Mouse (Mus musculus): ENCODE results near the gene Zmat5. TPM values are rescaled to one million over a fixed set of nuclear protein-coding genes. Genes with fewer than 3 reads are reported as not detected.
A peak's percentile ranks its signal among the peaks of the same experiment; 100 is the strongest.
"Not testable (repeated sequence)": the region's sequence is repeated elsewhere in the genome, so short reads cannot be mapped to it uniquely, and the experiment has no call there.

Zmat5 gene
- total RNA-seq, 2 experiments from 2014 or later, result 16.0 to 16.3 TPM

DNA sequence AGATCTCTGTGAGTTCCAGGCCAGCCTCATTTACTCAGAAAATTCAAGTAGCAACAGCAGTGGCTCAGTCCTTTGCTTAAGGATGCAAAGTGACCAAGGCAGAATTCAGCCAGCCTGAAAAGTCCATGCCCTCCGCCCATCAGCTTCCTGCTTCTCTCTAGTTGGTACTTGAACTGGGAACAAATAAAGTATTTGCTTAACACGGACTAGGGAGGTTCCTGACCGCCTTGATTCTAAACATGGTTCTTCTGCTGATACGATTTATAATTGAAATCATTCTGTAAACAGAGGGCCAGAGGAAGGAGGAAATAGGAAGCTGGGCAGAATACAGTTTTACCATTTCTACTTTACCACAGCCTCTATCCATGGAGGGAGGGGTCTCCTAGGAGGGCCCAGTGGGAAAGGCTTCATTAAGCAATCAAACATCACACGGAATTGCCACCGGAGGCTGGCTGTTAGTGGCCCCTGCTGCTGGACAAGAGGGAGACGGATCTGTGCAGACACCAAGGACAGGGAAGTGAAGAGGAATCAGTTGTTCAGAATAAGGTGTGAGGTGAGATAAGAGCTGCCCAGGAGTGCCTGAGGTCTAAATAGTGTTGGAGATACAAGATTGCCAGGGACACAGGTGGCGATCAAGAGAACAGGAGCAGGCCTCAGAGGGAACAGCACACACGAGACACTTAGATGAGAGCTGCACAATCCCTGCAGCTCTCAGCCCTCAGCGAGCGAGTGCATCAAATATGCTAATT, 15.7 kb upstream of the Zmat5 start:
- no peak for DNase-seq

DNA sequence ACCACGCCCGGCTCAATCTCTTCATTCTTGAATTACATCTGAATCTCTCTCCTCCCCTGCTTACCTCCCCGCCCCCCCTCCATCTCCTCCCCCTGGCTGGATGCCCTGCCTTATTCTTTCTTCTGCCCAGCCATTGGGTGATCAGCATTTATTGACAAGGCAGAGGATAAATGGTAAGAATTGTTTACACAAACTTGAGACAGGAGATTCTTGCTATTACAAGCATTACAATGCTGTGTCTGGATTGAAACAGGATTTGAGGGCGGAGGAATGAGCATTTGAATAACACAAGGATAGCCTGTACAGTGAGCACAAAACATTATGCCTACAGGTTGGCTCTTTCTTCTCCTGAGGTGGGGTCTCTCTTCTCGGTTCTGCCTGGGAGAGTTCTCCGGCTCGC, 14.1 kb upstream of the Zmat5 start:
- no peak for DNase-seq

DNA sequence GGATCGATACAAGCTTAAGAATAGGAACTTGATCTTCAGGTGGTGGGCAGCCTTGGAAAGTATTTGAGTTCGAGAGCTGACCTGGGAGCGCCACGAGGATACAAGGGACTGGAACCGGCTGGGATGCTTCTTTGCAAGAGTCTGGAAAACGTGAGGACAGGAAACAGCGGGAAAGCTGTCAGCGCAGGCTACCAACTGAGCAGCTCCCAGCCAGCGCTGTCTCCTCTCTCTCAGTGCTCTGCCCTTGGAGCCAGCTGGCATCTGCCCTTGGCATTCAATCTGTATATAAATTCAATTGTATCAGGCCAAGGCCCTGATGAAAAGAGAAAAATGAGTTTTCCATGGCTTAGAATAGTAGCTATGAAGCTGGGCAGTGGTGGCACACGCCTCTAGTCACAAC, 13.3 kb upstream of the Zmat5 start:
- no peak for DNase-seq

DNA sequence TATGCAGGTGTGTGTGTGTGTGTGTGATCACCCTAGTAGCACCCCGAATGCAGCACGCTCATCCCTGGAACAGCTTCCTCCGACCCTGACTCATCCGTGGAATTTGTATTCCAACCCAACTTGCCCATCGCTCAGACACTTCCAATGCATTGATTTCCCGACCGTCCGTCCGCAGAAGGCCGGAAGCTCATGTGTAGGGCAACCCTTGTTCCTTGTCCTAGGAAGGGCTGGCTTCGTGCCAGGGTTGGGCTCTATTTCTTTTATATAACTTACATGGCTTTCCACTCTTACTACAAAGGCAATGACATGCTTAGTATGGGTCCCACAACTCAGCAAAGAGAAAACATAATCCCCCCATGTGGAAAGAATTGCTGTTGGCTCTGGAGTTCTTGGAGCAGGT, 12.3 kb upstream of the Zmat5 start:
- DNase-seq, result no peak

DNA sequence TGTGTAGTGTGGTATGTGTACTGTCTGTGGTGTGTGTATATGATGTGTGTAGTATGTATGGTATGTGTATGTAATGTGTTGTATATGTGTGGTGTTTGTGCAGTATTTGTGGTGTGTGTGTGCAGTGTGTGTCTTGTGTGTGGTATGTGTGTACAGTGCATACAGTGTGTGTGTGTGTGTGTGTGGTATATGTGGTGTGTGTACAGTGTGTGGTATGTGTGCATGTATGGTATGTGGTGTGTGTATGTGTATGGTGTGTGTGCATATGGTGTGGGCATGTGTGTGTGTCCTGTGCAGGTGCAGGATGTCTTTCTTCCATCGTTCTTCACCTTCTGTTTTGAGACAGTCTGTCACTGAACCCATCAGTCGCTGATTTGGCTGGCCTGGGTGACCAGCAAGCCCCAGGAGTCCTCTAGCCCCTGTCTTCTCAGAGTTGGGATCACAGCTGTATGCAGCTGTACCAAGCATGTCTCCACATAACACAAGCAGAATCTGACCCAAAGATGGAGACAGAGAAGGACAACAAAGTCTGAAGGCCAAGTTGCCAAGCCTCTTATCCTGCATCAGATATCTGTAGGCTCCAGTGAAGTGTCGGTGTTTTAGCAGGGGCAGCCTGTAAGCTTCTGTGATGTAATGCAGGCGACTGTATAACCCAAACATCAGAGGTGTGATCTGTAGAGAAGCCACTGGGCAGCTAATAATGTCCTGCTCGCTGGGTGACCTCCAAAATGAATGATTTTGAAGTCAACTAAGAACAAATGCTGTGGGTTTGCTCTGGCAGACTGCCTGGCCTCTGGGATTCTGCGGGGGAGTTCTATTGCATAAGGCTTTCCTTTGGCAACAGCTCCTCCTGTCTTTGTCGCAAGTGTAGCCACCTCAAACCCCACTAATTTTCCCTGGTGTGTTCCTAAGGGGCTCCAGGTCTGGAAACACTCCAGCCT, 7.2 kb upstream of the Zmat5 start:
- DNase-seq, result peak; percentile 62

DNA sequence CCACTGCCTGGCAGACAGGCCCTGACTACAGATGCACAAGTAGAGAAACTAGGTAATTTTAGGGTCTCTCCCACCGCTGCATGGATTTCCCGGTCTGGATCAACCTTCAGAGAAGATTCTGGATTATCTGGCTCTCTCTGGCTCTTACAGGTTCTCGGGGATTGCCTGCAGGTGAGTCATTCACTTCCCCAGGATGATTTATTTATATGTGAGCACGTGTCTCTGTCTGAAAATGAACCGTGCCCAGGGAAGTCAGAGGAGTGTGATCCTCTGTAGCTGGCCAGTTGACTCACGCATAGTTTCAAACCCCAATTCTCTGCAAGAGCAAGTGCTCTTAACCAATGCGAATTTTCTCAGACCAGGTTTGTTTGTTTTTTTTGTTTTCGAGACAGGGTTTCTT, 3.8 kb upstream of the Zmat5 start:
- no peak for DNase-seq

DNA sequence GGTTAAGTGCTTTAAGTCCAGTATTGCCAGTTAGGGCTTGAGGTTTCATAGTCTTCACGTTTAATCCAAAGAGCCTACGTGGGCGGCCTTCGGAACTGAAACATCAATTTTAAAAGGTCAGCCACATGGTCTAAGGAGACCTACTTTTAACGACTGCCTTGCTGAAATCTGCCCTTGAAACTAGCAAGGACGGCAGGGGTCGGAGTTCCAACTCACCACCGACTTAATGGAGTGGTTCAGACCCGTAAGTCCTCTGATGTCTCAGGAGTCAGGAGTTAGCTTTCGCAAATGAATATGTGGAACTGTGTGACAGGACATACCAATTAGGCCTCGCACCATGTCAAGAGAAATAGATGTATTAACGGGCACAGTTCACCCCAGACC, 798 bp upstream of the Zmat5 start:
- no peak for DNase-seq

DNA sequence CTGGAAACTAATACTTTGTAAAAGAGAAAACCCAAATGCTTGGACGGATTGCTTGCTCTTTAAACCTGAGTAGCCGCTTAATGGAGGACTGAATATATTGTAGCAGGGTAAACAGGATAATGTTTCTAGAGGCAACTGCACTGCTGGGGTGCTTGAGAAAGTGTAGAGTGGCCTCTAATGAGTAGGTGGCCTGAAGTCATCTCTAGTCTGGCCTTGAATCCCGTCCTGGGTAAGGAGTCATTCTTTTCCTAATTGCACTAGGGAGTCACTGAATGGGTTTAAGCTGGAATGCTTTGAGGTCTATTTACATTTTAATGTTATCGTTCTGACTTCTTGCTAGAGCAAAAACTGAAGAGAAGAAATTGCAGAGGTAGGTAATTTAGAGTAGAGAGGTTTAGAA, 700 bp downstream of the Zmat5 start:
- no peak for DNase-seq

DNA sequence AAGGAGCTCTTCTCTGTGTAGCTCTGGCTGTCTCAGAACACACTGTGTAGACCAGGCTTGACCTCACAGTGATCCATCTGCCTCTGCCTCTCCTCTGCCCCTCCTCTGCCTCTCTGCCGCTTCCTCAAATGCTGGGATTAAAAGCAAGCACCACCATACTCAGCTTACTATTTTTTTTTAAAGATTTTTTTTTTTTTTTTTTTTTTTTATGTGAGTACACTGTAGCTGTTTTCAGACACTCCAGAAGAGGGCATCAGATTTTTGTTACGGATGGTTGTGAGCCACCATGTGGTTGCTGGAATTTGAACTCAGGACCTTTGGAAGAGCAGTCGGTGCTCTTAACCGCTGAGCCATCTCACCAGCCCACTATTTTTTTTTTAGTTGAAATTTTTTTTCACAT, 5.7 kb downstream of the Zmat5 start:
- not testable (repeated sequence) for DNase-seq

DNA sequence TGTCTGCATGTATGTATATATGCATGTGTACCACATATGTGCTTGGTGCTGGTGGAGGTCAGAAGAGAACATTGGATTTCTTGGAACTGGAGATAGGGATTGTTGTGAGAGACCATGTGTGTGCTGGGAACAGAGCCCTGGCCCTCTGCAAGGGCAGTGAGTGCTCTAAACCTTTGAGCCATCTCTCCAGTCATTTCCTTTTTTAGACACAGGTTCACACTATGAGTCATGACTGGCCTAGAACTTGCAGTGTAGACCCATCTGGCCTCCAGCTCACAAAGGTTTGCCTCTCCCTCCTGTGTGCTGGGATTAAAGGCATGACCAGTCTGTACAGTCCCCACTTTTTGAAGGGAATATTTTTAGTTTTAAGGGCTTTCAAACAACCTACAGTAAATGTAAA, 8.3 kb downstream of the Zmat5 start:
- no peak for DNase-seq

DNA sequence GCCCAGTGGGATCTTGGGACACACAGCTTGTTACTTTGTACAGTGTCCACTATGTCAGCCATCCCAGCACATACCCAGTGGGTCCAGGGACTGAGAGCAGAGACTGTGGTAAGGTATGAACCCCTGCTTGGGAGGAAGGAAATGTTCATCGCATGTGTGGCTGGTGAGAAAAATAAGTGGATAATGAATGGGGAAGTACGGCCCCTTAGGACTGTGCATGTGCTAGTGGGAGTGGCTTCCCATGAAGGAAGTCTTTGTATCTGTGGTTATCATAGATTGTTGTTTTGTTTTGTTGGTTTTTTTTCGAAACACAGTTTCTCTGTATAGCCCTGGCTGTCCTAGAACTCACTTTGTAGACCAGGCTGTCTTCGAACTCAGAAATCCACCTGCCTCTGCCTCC, 10.2 kb downstream of the Zmat5 start:
- no peak for DNase-seq

DNA sequence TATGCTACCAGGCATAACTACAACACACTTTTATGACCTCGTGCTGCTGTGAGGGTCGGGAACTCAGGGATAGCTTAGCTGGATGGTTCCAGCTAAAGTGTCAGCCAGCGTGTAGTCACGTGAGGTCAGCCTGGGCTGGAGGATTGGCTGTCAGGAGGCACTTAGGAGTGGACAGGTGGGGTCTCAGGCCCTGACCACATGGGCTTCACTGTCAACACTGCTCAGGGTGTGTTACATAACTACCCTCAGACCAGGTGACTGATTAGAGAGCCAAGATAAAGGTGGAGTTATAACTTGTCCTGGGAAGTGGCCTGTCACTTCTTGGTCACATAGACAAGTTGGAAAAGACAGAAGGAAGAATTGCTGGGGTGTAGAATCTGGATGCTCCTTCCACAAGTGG, 11.1 kb downstream of the Zmat5 start:
- no peak for DNase-seq

DNA sequence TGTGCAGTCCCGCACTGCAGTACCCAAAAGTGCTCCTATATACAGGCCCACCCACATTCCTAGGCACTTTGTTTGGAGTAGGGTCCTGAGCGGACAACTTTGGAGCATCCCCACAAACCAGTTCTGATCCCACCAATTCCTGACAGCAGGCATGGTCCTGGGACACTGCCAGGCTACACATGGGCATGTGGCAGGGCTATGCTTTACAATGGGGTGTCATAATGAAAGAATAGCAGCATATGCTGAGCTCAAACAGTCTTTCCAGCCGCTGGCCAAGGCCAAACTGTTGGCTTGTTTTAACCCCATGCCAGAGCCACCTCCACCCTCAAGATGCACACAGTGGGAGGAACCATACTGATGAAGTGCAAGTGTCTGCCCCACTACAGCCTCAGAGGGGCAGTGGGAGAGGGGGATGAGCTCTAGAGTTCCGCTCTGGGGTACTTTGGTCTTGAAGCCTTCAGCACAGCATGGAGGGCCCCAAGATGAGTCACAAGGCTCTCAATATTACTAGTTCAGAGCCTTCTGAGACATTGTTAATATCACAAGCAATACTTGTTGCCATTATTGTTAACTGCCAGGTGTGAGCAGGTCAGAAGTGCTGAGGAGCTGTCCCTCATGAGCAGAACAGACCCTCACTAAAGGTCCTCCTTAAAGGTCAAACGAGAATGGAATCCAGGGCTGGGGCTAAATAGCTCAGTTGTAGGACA, 12.2 kb downstream of the Zmat5 start:
- DNase-seq, result no peak

DNA sequence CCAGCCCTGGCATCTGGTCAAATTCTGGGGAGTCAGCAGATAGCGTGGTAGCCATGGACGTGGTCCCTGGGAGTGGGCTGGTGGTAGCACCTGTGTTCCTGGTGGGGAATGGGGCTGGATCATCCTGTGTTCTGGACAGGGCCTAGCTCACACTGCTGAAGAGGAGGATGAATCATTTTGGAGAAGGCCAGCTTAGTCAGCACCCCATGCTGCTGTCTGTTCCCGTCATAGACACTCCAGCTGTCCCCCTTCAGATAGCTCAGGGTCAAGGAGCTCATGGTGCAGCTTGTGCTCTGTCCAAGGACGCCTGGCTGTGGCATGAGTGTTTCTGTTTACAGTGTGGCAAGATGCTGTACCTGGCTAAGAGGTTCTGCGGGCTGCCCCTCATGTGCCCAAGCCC, 14.1 kb downstream of the Zmat5 start:
- DNase-seq, result no peak

DNA sequence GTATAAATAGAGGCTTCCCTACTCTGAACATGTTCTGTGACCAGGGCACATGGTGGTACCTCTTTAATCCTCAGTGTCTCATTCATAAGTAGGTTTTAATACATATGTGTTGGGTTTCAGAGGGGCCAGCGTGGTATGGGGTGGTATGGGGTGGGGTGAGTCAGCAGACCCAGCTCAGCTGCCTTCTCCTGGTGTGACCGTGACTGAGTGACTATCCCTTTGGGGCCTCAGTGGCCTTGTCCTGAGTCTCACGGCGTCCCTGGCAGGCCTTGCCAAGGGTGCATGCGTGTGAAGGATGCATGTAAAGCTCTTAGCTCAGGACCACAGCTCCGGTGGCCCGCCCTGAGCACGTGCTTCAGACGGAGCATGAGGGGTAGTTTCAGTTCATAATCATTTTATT, 15.5 kb downstream of the Zmat5 start:
- DNase-seq, result no peak

DNA sequence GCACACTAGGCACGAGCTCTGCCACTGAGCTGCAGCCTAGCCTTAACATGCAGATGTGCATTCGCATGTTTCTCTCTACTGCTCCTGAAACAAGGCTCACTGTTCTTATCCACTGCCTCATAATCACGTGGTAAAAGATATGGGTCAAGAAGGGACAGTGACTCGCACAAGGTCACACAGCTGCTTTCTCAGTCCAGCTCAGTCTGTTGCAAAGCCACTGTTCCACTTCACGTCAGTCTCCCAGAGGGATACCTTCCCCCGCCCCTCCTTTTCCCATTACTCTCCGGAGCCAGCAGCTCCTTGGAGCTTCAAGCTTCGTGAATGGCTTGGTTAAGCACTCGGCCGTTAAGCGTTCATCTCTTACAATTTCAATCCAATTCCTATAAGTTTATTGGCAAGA, 15.9 kb downstream of the Zmat5 start:
- DNase-seq, result no peak

DNA sequence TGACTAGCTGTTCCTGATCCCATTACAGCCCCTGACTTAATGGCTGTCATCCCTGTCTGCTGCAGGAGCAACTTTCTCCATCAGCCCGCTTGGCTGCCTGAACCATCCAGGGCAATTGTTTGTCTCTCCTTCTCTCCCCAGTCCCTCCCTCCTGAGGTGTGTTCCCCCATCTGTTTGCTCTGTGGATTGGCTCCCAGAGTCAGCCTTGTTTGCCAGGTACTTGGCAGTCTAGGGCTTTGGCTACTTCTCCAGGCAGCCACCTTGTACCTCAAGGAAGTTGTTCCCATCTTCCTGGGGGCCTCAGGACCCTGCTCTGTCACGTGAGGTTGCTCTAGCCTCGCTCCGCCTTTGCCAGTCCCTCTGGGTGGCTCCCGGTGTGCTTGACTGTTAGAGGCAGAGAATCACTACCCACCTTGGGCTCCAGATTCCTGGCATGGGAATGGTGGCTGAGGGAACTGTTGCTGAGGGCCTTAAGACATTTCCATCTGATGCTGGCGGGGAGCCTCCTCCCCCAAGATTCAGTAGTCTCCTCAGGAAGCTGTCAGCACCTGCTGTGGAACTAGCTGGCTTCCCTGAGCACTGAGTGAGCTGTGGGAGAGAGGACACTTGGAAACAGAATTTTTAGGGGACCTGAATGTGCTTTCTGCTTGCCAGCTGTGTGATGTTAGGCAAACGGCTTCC, 16.6 kb downstream of the Zmat5 start:
- no peak for DNase-seq

DNA sequence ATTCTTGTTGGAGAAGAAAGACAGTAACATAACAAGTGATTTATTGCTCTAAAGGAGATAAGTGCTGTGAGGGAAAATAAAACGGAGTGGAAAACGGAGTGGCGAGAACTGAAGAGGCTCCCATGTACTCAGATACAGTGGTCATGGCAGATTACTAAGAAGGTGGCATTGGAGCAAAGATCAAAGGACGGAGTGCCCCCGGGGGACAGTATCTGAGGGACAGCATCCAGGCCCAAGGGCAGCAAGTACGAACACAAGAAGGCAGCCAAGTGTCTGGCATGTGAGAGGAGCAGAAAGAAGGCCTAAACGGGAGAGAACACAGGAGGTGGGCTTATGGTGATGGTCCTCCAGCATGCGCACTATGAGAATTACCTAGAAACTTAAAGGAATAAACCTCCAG, 17.2 kb downstream of the Zmat5 start:
- DNase-seq, result no peak

DNA sequence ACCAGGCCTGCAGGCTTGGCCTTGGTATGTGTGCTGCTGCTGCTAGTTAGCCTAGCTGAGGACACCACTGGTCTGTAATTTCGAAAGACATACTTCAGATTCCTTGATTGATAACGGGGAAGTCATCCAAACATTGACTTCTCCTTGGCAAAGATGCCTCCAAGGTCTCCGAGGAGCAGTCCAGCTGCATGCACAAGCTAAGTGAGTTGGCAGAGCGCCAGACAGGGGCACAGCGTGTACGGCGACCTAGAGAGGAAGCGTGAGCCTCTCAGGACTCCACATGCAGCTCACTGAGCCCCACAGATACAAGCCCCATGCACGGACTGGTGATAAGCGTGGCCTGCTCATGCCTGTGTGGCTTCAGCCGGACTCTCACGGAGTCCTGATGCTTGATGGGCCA, 25.1 kb downstream of the Zmat5 start:
- DNase-seq, result peak; percentile 32

DNA sequence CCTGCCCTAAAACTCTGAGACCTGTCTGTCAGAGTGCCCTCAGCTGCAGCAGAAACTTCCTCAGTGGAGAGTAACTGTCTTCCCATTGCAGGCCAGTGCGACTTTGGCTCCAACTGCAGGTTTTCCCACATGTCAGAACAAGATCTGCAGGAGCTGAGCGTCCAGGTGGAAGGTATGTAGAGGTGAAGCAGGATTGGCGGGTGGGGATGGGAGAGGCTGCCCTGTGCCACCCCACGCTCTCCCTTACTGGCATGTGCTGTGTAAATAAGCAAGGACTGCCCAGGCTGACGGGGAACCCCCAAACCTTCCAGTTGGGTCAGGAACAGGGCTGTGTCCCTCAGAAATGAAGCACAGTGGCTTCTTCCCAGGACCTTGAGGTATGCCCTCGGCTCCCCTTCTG, 25.6 kb downstream of the Zmat5 start:
- DNase-seq, result no peak

DNA sequence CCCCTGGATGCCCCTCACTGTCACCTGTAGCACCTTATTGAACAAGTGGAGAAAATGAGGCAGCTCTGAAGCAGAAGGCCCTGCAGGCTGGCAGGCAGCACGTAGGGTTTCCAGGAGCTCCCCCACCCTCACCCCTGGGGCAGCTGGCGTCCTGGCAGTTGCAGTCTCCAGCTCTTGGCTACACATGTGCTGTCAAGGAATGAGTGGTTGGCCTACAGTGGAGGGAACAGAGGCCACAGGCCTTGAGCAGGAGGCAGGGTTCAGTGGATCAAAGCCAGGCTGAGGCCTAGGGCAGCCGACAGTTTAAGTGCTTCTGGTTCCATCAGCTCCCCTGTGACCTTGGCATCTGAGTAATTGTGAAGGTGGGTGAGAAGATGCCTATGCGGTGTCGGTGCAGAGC, 26.4 kb downstream of the Zmat5 start:
- DNase-seq, result no peak

DNA sequence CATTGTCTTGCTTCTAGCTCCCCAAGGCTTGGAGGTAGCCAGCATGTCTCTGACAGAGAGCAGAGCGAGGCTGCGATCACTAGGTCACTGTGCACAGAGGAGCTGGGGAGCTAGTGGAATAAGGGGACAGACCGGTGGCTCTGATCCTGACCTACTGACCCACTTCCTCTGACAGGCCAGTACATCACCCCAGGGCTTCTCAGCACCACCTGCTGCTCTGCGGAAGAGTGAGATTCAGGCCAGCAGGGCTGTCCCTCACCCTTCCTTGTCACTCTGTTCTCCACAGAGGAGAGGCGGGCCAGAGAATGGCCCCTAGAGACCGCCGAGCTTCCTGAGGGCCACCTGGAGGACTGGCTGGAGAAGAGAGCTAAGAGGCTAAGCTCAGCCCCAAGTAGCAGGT, 27.3 kb downstream of the Zmat5 start:
- no peak for DNase-seq

DNA sequence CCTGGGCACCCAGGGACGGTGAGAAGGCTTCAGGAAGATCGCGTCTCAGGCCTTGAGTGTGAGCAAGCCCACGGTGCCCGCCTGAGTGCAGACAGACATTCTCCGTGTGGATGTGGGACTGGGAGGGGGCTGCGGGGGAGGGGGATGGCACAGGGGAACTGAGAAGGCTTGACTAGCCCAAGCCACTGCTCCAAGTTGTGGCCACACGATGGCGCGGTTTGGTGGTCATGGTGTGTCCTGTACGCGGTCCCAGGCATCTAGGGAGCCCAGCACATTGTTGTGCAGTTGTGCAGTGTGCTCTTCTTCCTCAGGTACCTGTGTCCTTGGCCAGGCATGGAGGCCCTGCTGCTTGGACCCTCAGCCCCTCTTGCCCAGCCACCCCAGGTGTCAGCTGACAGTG, 29.7 kb downstream of the Zmat5 start:
- DNase-seq, result no peak

Measured in gastrocnemius, postnatal 10 days (tissue).